Mouse (Mus musculus): ENCODE data around the gene Ppp6r2. TPM values are rescaled to one million over a fixed set of nuclear protein-coding genes. Genes with fewer than 3 reads are reported as not detected.

The Ppp6r2 gene
- total and polyA plus RNA-seq, 2 experiments from 2014 or later: 87.1 to 225 TPM

DNA sequence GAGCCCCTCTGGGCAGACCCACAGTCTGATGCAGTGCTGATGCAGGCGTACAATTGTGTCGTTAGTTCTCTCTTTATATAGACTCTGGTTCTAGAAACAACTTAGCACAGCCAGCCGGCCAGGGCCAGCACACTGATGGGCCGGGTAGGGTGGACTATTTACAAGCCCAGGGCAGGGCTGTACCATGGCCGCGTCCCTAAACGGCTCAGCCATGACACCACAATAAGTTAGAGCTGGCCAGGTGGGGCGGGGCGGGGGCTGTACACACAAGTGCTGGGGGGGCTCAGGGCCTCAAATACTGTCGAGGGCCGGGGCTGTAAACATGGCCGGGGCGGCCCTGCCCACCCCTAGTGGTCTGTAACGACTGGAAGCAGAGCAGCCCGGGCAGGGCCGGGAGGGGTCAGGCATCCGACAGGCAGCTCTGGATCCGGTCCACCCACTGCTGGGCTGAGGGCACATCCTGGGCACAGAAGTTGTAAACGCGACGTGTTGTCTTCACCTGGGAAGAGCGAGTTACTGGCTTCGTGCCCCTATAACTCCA lies 76.9 kb downstream of the Ppp6r2 start:
- no peak for TF ChIP-seq CTCF (IDR thresholded peaks at IDR 0.05)
- no peak overlapping the region for H3K4me2 ChIP-seq (ENCODE audit: low read depth, low read length, poor library complexity, severe bottlenecking)
- peaks cover 64% of the 10 kb centered on the region for H3K36me3 ChIP-seq (ENCODE audit: insufficient read depth, low read length)
- 89% methylated on average over 23 of the region's 23 CpGs for WGBS
- H3K27ac ChIP-seq (ENCODE audit: low read depth, low read length): 0 out of 2 replicates have a peak overlapping the region, but pooled peaks have one; percentile 18
- DNase-seq (ENCODE audit: low spot score) (no peak), ATAC-seq (ENCODE audit: low FRiP score) (0 out of 2 replicates have a peak, but pooled peaks have one; percentile 15)
- no peak overlapping the region for H3K4me3 ChIP-seq (ENCODE audit: low read depth, low read length)
- no peaks in the 10 kb centered on the region for H3K27me3 ChIP-seq (ENCODE audit: insufficient read depth, low read length)
- H3K4me1 ChIP-seq (ENCODE audit: insufficient read depth, low read length): no peaks in the 10 kb centered on the region
- H3K9me3 ChIP-seq (ENCODE audit: low read length): no peaks in the 10 kb centered on the region
- no peak overlapping the region for H3K9ac ChIP-seq (replicated peaks; ENCODE audit: low read length, poor library complexity, severe bottlenecking)

DNA sequence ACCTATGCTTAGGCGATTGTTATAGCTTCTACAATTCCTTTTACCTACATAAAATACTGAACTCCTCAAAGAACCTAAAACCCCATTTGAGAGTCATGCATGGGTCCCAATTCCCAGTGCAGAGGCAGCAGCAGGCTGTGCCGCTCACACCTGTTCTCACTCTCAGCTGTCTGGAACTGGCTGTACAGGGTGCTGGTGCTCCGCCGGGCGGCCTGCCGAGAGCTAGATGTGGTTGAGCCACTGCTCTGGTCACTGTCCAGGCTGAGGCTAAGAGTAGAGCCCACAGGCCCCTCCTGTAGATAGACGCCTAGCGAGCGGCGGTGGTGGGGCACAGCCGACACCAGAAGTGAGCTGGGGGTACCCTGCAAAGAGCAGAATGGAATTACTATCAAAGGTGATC lies 78.1 kb downstream of the Ppp6r2 start:
- no peak for TF ChIP-seq CTCF (IDR thresholded peaks at IDR 0.05)
- Histone ChIP-seq H3K4me2 (ENCODE audit: low read depth, low read length, poor library complexity, severe bottlenecking) (no peak overlapping the region), H3K36me3 (ENCODE audit: insufficient read depth, low read length) (peaks cover 64% of the 10 kb centered on the region), H3K27me3 (ENCODE audit: insufficient read depth, low read length) (no peaks in the 10 kb centered on the region), H3K9me3 (ENCODE audit: low read length) (no peaks in the 10 kb centered on the region), H3K9ac (replicated peaks; ENCODE audit: low read length, poor library complexity, severe bottlenecking) (no peak overlapping the region), H3K27ac (ENCODE audit: low read depth, low read length) (no peak overlapping the region), H3K4me3 (ENCODE audit: low read depth, low read length) (no peak overlapping the region), H3K4me1 (ENCODE audit: insufficient read depth, low read length) (no peaks in the 10 kb centered on the region)
- ATAC-seq (ENCODE audit: low FRiP score): no peak
- no peak for DNase-seq (ENCODE audit: low spot score)
- 97% methylated on average over 11 of the region's 11 CpGs for WGBS

DNA sequence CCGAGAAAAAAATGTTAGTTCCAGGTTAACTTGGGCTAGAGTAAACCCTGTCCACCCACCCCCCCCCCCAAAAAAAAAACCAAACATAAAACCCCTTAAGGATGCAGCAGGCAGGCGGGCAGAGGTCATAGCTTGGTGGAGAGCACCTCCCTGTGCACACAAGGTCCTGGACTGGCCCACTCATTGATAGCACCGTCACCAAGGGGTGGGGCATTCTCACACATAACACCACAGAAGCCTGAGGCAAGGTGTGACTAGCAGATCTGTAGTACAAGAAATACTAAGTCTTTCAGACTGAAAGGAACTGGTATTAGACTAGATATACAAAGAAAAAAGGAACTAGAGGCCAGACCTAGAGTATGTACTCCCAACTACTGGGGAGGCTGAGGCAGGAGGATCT lies 80.2 kb downstream of the Ppp6r2 start:
- 91% methylated on average over 3 of the region's 3 CpGs for WGBS
- Histone ChIP-seq H3K27ac (ENCODE audit: low read depth, low read length) (no peak overlapping the region), H3K4me1 (ENCODE audit: insufficient read depth, low read length) (no peaks in the 10 kb centered on the region), H3K4me2 (ENCODE audit: low read depth, low read length, poor library complexity, severe bottlenecking) (no peak overlapping the region), H3K9ac (replicated peaks; ENCODE audit: low read length, poor library complexity, severe bottlenecking) (no peak overlapping the region), H3K36me3 (ENCODE audit: insufficient read depth, low read length) (peaks cover 76% of the 10 kb centered on the region), H3K9me3 (ENCODE audit: low read length) (no peaks in the 10 kb centered on the region), H3K4me3 (ENCODE audit: low read depth, low read length) (no peak overlapping the region), H3K27me3 (ENCODE audit: insufficient read depth, low read length) (no peaks in the 10 kb centered on the region)
- no peak for TF ChIP-seq CTCF (IDR thresholded peaks at IDR 0.05)
- no peak for DNase-seq (ENCODE audit: low spot score)
- no peak for ATAC-seq (ENCODE audit: low FRiP score)

DNA sequence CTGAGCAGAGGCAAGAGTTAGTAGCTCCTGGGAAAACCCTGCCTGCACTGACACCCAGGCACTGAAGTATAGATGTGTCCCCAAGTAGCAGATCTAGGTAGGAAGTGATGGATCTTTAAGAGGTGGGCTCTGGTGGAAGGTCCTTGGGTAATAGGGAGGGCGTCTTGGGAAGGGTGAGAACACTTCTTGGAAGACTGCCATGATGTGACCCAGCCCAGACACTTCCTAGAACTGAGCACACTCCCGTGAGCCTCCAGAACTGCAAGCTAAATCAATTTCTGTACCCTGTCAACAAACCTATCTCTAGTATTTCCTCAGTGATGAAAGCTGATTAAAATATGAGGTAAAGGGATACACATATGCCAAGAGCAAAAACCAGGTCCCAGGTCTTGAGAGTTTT lies 81.4 kb downstream of the Ppp6r2 start:
- H3K4me2 ChIP-seq (ENCODE audit: low read depth, low read length, poor library complexity, severe bottlenecking): no peak overlapping the region
- WGBS: 81% methylated on average over 2 of the region's 2 CpGs

DNA sequence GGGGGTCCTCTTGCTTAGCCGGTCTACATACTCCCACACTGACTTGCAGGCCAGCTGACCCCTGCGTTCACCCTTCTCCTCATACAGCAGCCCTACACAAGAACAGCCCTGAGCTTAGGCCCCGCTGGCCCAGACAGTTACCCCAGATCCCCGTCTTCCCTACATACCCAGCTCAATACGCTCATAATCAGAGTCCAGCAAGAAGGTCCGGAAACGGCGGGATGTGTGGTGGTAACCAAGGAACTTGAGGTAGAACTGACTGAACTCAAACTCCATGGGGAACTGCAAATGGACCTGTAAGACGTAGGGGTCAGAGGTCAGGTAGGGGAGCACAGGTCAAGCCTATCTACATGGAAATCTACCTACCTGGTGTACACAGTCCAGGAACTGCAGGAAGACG lies 82.4 kb downstream of the Ppp6r2 start:
- no peak for ATAC-seq (ENCODE audit: low FRiP score)
- H3K9ac ChIP-seq (replicated peaks; ENCODE audit: low read length, poor library complexity, severe bottlenecking): no peak overlapping the region
- H3K4me1 ChIP-seq (ENCODE audit: insufficient read depth, low read length): no peaks in the 10 kb centered on the region
- no peak overlapping the region for H3K4me3 ChIP-seq (ENCODE audit: low read depth, low read length)
- 97% methylated on average over 10 of the region's 10 CpGs for WGBS
- no peak overlapping the region for H3K27ac ChIP-seq (ENCODE audit: low read depth, low read length)
- no peak overlapping the region for H3K4me2 ChIP-seq (ENCODE audit: low read depth, low read length, poor library complexity, severe bottlenecking)
- peaks cover 72% of the 10 kb centered on the region for H3K36me3 ChIP-seq (ENCODE audit: insufficient read depth, low read length)
- TF ChIP-seq CTCF (IDR thresholded peaks at IDR 0.05): no peak
- no peaks in the 10 kb centered on the region for H3K9me3 ChIP-seq (ENCODE audit: low read length)
- no peak for DNase-seq (ENCODE audit: low spot score)
- no peaks in the 10 kb centered on the region for H3K27me3 ChIP-seq (ENCODE audit: insufficient read depth, low read length)

More for the DNA sequence above, 81.4 kb downstream of the Ppp6r2 start:
- no peaks in the 10 kb centered on the region for H3K9me3 ChIP-seq (ENCODE audit: low read length)
- no peak for ATAC-seq (ENCODE audit: low FRiP score)
- no peak overlapping the region for H3K4me3 ChIP-seq (ENCODE audit: low read depth, low read length)
- DNase-seq (ENCODE audit: low spot score): no peak
- TF ChIP-seq CTCF (IDR thresholded peaks at IDR 0.05): no peak
- H3K27me3 ChIP-seq (ENCODE audit: insufficient read depth, low read length): no peaks in the 10 kb centered on the region
- H3K27ac ChIP-seq (ENCODE audit: low read depth, low read length): no peak overlapping the region
- H3K36me3 ChIP-seq (ENCODE audit: insufficient read depth, low read length): peaks cover 75% of the 10 kb centered on the region
- no peak overlapping the region for H3K9ac ChIP-seq (replicated peaks; ENCODE audit: low read length, poor library complexity, severe bottlenecking)
- H3K4me1 ChIP-seq (ENCODE audit: insufficient read depth, low read length): no peaks in the 10 kb centered on the region

DNA sequence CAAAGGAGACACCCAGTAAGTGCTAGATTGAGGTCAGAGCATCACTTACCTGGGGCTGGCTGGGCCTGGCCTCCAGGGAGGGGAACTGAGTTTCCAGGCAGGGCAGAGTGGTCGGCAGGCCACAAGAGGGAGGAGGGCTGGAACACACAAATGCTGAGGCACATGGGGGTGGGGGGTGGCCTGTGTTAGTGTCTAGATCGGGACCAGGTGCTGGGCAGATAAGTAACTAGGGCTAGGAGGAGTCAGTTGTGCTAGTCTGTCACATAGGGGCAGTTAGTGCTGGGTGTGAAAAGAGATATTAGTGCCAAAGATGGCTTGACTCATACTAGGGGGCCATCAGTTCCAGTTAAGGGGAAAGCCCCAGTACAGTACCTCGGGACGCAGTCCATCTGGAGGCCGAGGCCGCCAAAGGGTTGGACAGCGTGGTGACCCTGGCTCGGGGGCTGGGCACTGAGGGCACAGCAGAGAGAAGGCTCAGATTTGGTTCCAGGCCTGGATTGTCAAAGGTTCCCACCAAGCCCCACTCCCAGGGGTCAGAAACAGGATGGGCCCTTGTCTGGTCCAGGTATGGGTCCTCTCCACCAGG lies 84.3 kb downstream of the Ppp6r2 start:
- Histone ChIP-seq H3K4me2 (ENCODE audit: low read depth, low read length, poor library complexity, severe bottlenecking) (no peak overlapping the region), H3K9ac (replicated peaks; ENCODE audit: low read length, poor library complexity, severe bottlenecking) (no peak overlapping the region), H3K27ac (ENCODE audit: low read depth, low read length) (no peak overlapping the region), H3K36me3 (ENCODE audit: insufficient read depth, low read length) (peaks cover 73% of the 10 kb centered on the region), H3K4me3 (ENCODE audit: low read depth, low read length) (no peak overlapping the region), H3K4me1 (ENCODE audit: insufficient read depth, low read length) (no peaks in the 10 kb centered on the region), H3K27me3 (ENCODE audit: insufficient read depth, low read length) (no peaks in the 10 kb centered on the region), H3K9me3 (ENCODE audit: low read length) (no peaks in the 10 kb centered on the region)
- whole genome bisulfite sequencing: 94% methylated on average over 8 of the region's 8 CpGs
- TF ChIP-seq CTCF (IDR thresholded peaks at IDR 0.05): no peak
- DNase-seq (ENCODE audit: low spot score): no peak
- no peak for ATAC-seq (ENCODE audit: low FRiP score)

Measured in midbrain, postnatal 0 days (tissue).